Mouse (Mus musculus): Measurements from ENCODE around the gene Kctd13. TPM values are rescaled to one million over a fixed set of nuclear protein-coding genes. Genes with fewer than 3 reads are reported as not detected.

Gene Kctd13
- polyA plus RNA-seq, 1 experiment from 2014 or later, result 33.5 TPM

GRCm38 (mm10) chr7:126923999-126924398, 4.7 kb upstream of the Kctd13 start:
- no peak overlapping the region for H3K4me3 ChIP-seq (ENCODE audit: low read depth, low read length)
- H3K4me1 ChIP-seq (replicated peaks; ENCODE audit: control insufficient read depth, insufficient read depth, low read length), result peaks cover 4% of the 10 kb centered on the region; the same call in 1 of the 2 replicates
- ATAC-seq (ENCODE audit: low FRiP score) (no peak), DNase-seq (ENCODE audit: low spot score) (no peak)
- H3K36me3 ChIP-seq (ENCODE audit: control insufficient read depth, insufficient read depth, low read length), result no peaks in the 10 kb centered on the region
- H3K9ac ChIP-seq (ENCODE audit: low read depth, low read length), result no peak overlapping the region
- no peaks in the 10 kb centered on the region for H3K27me3 ChIP-seq (ENCODE audit: control insufficient read depth, insufficient read depth, low read length)
- 27% methylated on average over 5 of the region's 5 CpGs for WGBS
- H3K27ac ChIP-seq (ENCODE audit: low read depth, low read length), result peak overlapping the region; percentile 88
- H3K9me3 ChIP-seq (ENCODE audit: control insufficient read depth, low read length), result no peaks in the 10 kb centered on the region
- H3K4me2 ChIP-seq (replicated peaks; ENCODE audit: low read depth, low read length), result no peak overlapping the region

- Histone ChIP-seq H3K36me3 (ENCODE audit: control insufficient read depth, insufficient read depth, low read length) (no peaks in the 10 kb centered on the region), H3K27ac (ENCODE audit: low read depth, low read length) (no peak overlapping the region), H3K27me3 (ENCODE audit: control insufficient read depth, insufficient read depth, low read length) (no peaks in the 10 kb centered on the region), H3K4me2 (replicated peaks; ENCODE audit: low read depth, low read length) (no peak overlapping the region), H3K9ac (ENCODE audit: low read depth, low read length) (no peak overlapping the region), H3K4me1 (replicated peaks; ENCODE audit: control insufficient read depth, insufficient read depth, low read length) (peaks cover 4% of the 10 kb centered on the region; the same call in 1 of the 2 replicates), H3K9me3 (ENCODE audit: control insufficient read depth, low read length) (no peaks in the 10 kb centered on the region), H3K4me3 (ENCODE audit: low read depth, low read length) (no peak overlapping the region)
- ATAC-seq (ENCODE audit: low FRiP score) (no peak), DNase-seq (ENCODE audit: low spot score) (no peak)
- WGBS, result 59% methylated on average over 3 of the region's 3 CpGs
Observed at GRCm38 (mm10) chr7:126926299-126926698, 2.4 kb upstream of the Kctd13 start.

DNA sequence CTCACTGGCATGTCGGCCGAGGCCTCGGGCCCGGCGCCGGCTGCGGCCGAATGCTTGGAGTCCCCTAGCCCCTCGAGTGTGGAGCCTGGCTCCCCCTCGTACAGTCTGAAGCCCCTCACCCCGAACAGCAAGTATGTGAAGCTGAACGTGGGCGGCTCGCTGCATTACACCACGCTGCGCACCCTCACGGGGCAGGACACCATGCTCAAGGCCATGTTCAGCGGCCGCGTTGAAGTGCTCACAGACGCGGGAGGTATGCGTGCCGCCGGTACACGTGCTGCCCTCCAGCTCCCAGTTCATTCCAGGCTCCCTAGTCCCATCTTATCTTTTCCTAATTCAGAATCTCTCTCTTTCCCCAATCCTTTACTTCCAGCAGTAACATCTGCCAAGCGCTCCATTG, 367 bp downstream of the Kctd13 start:
- WGBS, result under 1% methylated on average over 21 of the region's 27 CpGs

GRCm38 (mm10) chr7:126932652-126933051, 4.0 kb downstream of the Kctd13 start:
- Histone ChIP-seq H3K4me3 (ENCODE audit: low read depth, low read length) (no peak overlapping the region), H3K9ac (ENCODE audit: low read depth, low read length) (no peak overlapping the region), H3K4me1 (replicated peaks; ENCODE audit: control insufficient read depth, insufficient read depth, low read length) (no peaks in the 10 kb centered on the region), H3K36me3 (ENCODE audit: control insufficient read depth, insufficient read depth, low read length) (0 out of 2 replicates have a peak, but pooled peaks cover 3% of the 10 kb centered on the region), H3K9me3 (ENCODE audit: control insufficient read depth, low read length) (no peaks in the 10 kb centered on the region), H3K27me3 (ENCODE audit: control insufficient read depth, insufficient read depth, low read length) (no peaks in the 10 kb centered on the region), H3K27ac (ENCODE audit: low read depth, low read length) (no peak overlapping the region), H3K4me2 (replicated peaks; ENCODE audit: low read depth, low read length) (no peak overlapping the region)
- ATAC-seq (ENCODE audit: low FRiP score) (no peak), DNase-seq (ENCODE audit: low spot score) (no peak)
- 93% methylated on average over 2 of the region's 2 CpGs for WGBS

More for the DNA sequence above, 367 bp downstream of the Kctd13 start:
- ATAC-seq (ENCODE audit: low FRiP score) (peak; percentile 80), DNase-seq (ENCODE audit: low spot score) (no peak)
- H3K9ac ChIP-seq (ENCODE audit: low read depth, low read length), result peak overlapping the region; percentile 67
- no peaks in the 10 kb centered on the region for H3K4me1 ChIP-seq (replicated peaks; ENCODE audit: control insufficient read depth, insufficient read depth, low read length)
- H3K9me3 ChIP-seq (ENCODE audit: control insufficient read depth, low read length), result no peaks in the 10 kb centered on the region
- no peaks in the 10 kb centered on the region for H3K27me3 ChIP-seq (ENCODE audit: control insufficient read depth, insufficient read depth, low read length)
- peak overlapping the region; percentile 93 for H3K4me2 ChIP-seq (replicated peaks; ENCODE audit: low read depth, low read length)
- H3K4me3 ChIP-seq (ENCODE audit: low read depth, low read length), result peak overlapping the region; percentile 71
- no peaks in the 10 kb centered on the region for H3K36me3 ChIP-seq (ENCODE audit: control insufficient read depth, insufficient read depth, low read length)
- H3K27ac ChIP-seq (ENCODE audit: low read depth, low read length), result peak overlapping the region; percentile 43; the same call in 1 of the 2 replicates

DNA sequence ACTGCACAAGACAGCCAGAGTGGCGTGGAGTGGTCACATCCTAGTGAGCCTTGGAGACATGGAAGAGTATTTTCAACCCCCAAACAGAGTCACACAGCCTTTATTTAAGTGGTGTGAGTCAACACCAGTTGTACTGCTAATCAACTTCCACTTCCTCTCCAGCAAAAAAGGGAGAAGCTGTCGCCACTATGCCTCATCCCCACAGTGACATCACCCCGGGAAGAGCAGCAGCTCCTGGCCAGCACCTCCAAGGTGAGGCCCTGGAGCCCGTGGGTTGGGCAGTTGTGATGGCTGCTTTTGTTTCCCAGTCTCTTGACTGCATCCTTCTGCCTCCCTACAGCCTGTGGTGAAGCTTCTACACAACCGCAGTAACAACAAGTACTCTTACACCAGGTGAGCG, 12.5 kb downstream of the Kctd13 start:
- no peak for ATAC-seq (ENCODE audit: low FRiP score)
- no peak for DNase-seq (ENCODE audit: low spot score)
- Histone ChIP-seq H3K36me3 (ENCODE audit: control insufficient read depth, insufficient read depth, low read length) (0 out of 2 replicates have a peak, but pooled peaks cover 3% of the 10 kb centered on the region), H3K9me3 (ENCODE audit: control insufficient read depth, low read length) (no peaks in the 10 kb centered on the region), H3K4me3 (ENCODE audit: low read depth, low read length) (no peak overlapping the region), H3K27me3 (ENCODE audit: control insufficient read depth, insufficient read depth, low read length) (no peaks in the 10 kb centered on the region), H3K4me1 (replicated peaks; ENCODE audit: control insufficient read depth, insufficient read depth, low read length) (peaks cover 4% of the 10 kb centered on the region; the same call in 1 of the 2 replicates), H3K4me2 (replicated peaks; ENCODE audit: low read depth, low read length) (no peak overlapping the region), H3K9ac (ENCODE audit: low read depth, low read length) (no peak overlapping the region), H3K27ac (ENCODE audit: low read depth, low read length) (no peak overlapping the region)
- WGBS, result 60% methylated on average over 6 of the region's 6 CpGs

DNA sequence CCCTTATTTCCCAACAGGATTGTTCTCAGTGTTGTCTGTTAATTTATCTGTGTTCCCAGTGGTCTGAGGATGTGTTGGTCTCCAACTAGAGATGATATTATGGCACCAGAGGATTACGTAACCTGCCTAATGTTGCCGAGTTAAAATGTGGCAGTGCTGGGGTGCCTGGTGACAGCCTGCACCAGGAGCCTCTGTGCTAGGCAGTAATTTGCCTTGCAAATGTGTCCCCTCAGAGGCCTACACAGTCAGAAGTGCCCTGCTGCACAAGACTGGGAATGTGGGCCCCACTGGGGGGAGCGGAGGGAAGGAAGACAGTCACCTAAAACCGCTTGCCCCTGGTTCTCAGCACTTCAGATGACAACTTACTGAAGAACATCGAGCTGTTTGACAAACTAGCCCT, 13.1 kb downstream of the Kctd13 start:
- H3K27me3 ChIP-seq (ENCODE audit: control insufficient read depth, insufficient read depth, low read length), result no peaks in the 10 kb centered on the region
- no peak for ATAC-seq (ENCODE audit: low FRiP score)
- DNase-seq (ENCODE audit: low spot score), result no peak
- H3K36me3 ChIP-seq (ENCODE audit: control insufficient read depth, insufficient read depth, low read length), result 0 out of 2 replicates have a peak, but pooled peaks cover 1% of the 10 kb centered on the region
- H3K4me1 ChIP-seq (replicated peaks; ENCODE audit: control insufficient read depth, insufficient read depth, low read length), result peaks cover 4% of the 10 kb centered on the region; the same call in 1 of the 2 replicates
- WGBS, result 62% methylated on average over 5 of the region's 5 CpGs
- no peak overlapping the region for H3K27ac ChIP-seq (ENCODE audit: low read depth, low read length)
- H3K4me3 ChIP-seq (ENCODE audit: low read depth, low read length), result no peak overlapping the region
- H3K4me2 ChIP-seq (replicated peaks; ENCODE audit: low read depth, low read length), result no peak overlapping the region
- H3K9ac ChIP-seq (ENCODE audit: low read depth, low read length), result no peak overlapping the region
- H3K9me3 ChIP-seq (ENCODE audit: control insufficient read depth, low read length), result no peaks in the 10 kb centered on the region

DNA sequence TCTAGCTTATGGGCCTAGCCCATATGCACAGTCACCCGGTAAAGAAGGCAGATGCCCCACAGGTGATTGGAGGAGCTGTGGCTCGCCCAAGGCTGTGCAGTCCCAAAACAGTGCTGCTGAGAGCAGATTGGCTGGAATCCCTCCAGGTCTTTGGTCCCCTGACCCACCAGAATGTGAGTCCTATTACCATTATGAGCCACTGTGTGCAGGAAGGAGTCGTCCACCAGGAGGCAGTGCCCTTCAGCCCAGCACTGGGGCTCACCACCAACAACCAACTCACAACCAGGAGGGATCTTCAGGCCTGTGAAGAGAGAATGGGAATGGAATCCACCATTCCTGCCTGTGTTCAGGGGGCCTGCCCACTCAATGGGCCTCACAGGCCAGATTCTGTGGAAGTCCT, 17.9 kb downstream of the Kctd13 start:
- ATAC-seq (ENCODE audit: low FRiP score) (no peak), DNase-seq (ENCODE audit: low spot score) (peak; percentile 48)
- 47% methylated on average over 3 of the region's 3 CpGs for WGBS
- H3K4me3 ChIP-seq (ENCODE audit: low read depth, low read length), result no peak overlapping the region
- no peak overlapping the region for H3K4me2 ChIP-seq (replicated peaks; ENCODE audit: low read depth, low read length)
- H3K9me3 ChIP-seq (ENCODE audit: control insufficient read depth, low read length), result no peaks in the 10 kb centered on the region
- no peak overlapping the region for H3K27ac ChIP-seq (ENCODE audit: low read depth, low read length)
- H3K9ac ChIP-seq (ENCODE audit: low read depth, low read length), result no peak overlapping the region
- peaks cover 15% of the 10 kb centered on the region for H3K27me3 ChIP-seq (ENCODE audit: control insufficient read depth, insufficient read depth, low read length)
- H3K4me1 ChIP-seq (replicated peaks; ENCODE audit: control insufficient read depth, insufficient read depth, low read length), result peaks cover 4% of the 10 kb centered on the region; the same call in 1 of the 2 replicates
- H3K36me3 ChIP-seq (ENCODE audit: control insufficient read depth, insufficient read depth, low read length), result no peaks in the 10 kb centered on the region

DNA sequence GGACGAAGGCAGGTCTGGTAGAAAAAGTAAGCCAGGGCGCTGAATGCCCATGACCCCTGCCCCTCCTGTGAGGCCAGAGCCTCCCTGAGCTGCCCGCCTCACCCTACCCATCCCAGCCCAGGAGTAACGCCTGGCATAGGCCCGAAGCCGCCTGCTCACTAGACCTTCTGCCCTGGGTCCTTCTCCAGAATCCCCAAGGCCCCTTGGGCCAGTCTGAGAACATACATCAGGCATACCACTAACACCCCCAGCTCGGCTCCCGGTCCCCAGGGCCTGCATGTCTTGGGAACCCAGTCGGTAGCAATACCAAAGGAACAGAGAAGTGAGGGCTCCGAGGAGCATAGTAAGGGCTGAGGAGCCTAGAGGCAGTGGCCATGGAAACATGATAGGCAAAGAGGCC, 19.9 kb downstream of the Kctd13 start:
- DNase-seq (ENCODE audit: low spot score) (no peak), ATAC-seq (ENCODE audit: low FRiP score) (no peak)
- Histone ChIP-seq H3K4me1 (replicated peaks; ENCODE audit: control insufficient read depth, insufficient read depth, low read length) (no peaks in the 10 kb centered on the region), H3K9ac (ENCODE audit: low read depth, low read length) (0 out of 2 replicates have a peak overlapping the region, but pooled peaks have one; percentile 19), H3K27ac (ENCODE audit: low read depth, low read length) (0 out of 2 replicates have a peak overlapping the region, but pooled peaks have one; percentile 17), H3K36me3 (ENCODE audit: control insufficient read depth, insufficient read depth, low read length) (no peaks in the 10 kb centered on the region), H3K4me2 (replicated peaks; ENCODE audit: low read depth, low read length) (0 out of 2 replicates have a peak overlapping the region, but pooled peaks have one; percentile 5), H3K9me3 (ENCODE audit: control insufficient read depth, low read length) (no peaks in the 10 kb centered on the region), H3K27me3 (ENCODE audit: control insufficient read depth, insufficient read depth, low read length) (peaks cover 20% of the 10 kb centered on the region), H3K4me3 (ENCODE audit: low read depth, low read length) (peak overlapping the region; percentile 10; the same call in 1 of the 2 replicates)
- WGBS, result 69% methylated on average over 8 of the region's 10 CpGs

DNA sequence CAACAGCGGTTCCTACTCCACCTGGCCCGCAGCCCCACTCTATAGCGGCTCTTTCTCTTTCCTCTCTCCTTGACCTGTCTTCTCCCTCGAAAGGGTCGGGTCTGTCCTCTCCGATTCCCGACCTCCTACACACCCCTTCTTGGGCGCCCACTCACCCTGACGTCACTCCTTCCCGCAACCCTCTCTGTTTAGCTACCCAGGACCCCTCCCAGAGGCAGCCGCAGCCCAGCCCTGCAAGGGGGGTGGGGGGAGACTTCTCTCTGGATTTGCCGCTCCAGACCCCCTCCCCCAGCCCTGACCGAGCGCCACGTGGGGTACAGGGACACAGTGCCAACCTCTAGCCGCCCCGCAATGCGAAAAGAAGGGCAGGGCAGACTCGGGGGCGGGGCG, 20.7 kb downstream of the Kctd13 start, which contains the start of gene Asphd1:
Gene Asphd1, minus strand, starts transcription at position 180 of the 390 bp plus-strand sequence.
- H3K27me3 ChIP-seq (ENCODE audit: control insufficient read depth, insufficient read depth, low read length), result peaks cover 20% of the 10 kb centered on the region
- peak; percentile 76 for ATAC-seq (ENCODE audit: low FRiP score)
- H3K27ac ChIP-seq (ENCODE audit: low read depth, low read length), result peak within 1 kb of the TSS; percentile 82
- no peaks in the 10 kb centered on the region for H3K4me1 ChIP-seq (replicated peaks; ENCODE audit: control insufficient read depth, insufficient read depth, low read length)
- WGBS, result under 1% methylated on average over 18 of the region's 21 CpGs
- no peak for DNase-seq (ENCODE audit: low spot score)
- no peaks in the 10 kb centered on the region for H3K9me3 ChIP-seq (ENCODE audit: control insufficient read depth, low read length)
- peak within 1 kb of the TSS; percentile 55 for H3K9ac ChIP-seq (ENCODE audit: low read depth, low read length)
- peak within 1 kb of the TSS; percentile 97 for H3K4me2 ChIP-seq (replicated peaks; ENCODE audit: low read depth, low read length)
- no peaks in the 10 kb centered on the region for H3K36me3 ChIP-seq (ENCODE audit: control insufficient read depth, insufficient read depth, low read length)
- H3K4me3 ChIP-seq (ENCODE audit: low read depth, low read length), result peak within 1 kb of the TSS; percentile 46

Measured in hindbrain, embryonic 11.5 days (tissue).